Mouse (Mus musculus) urinary bladder, postnatal 10 days (tissue): ENCODE data around the gene Supt20.
A peak's percentile ranks its signal among the peaks of the same experiment; 100 is the strongest.

Experiments
- DNase-seq: peaks from one replicate; pipeline ENCODE4 v3.0.0; 2022; ENCODE audit warnings: low spot score

Gene Supt20

DNA sequence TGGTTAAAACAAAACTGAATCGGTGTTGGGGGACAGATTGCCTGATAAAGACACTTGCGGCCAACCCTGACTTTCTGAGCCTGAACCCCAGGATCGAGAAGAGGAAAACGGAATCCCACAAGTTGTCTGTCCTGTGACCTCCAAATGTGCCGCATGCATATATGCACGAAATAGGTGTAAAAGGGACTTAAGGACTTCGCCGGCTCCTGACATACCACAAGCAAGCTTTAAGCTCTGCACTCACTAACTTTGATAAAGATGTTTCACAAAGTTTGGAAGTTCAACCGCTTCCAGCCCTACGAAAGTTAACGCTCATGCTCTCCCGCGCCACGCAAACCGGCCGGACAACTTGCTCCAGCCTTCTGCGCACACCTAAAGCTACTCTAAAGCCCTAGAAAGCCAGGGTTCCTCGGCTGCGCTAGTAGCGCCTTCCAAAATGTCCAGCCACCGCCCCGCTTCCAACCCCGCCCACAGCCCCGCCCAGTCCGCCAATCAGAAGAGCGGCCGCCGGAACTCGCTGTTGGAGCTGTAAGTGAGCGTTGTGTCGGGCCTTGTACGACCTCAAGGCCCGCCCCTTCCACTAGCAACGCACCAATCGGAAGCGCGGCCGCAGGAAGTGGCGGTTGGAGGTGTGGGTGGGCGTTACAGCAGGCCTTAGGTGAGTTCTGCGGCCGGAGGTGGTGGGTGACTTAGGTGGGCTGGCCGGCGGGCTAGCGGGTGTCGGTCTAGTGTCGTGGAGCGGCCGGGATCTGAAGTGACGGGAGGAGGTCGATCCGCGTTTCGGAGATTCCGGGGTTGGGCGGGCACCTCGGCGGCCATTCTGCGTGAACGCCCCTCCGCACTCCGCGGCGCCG lies at the start of gene Supt20:
Gene Supt20, plus strand, starts transcription at position 606 of the 854 bp plus-strand sequence.
- DNase-seq = peak; percentile 64

DNA sequence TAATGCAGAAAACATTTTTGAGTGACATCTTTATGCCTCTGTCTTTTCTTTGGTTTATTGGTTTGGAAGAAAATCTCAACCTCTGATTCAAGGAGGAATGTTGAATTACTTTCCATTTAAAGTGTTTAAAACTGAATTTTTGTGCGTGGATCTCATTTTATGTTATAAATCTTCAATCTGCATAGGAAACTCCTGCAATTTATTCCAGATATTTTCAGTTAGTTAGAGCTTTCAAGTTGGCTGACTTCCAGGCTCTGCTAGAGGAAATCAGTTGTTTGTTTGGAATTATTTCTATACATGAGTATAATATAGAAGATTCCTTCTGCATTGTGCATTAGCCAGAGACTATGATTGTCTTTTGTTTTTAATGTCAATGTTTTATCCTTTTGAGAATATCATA lies 49.8 kb upstream of the Supt20 start:
- DNase-seq = no peak

DNA sequence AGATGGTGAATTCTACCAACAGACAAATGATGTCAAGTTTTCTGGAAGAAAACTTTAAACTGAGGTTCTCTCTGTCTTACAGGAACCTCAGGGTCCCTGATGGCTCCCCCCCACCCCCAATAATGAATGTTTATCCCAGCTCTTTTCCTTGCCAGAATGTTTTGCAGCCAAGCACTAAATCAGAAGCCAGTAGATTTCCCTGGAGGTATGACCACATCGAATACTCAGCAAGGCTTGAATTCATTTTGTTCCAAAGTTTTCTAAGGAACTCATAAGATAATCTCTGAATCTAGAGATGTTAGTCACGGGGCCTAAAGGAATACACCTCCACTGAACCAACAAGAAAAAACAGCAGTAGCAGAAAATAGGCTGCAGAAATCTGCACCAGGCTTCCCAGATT lies 45.0 kb upstream of the Supt20 start:
- DNase-seq = no peak

DNA sequence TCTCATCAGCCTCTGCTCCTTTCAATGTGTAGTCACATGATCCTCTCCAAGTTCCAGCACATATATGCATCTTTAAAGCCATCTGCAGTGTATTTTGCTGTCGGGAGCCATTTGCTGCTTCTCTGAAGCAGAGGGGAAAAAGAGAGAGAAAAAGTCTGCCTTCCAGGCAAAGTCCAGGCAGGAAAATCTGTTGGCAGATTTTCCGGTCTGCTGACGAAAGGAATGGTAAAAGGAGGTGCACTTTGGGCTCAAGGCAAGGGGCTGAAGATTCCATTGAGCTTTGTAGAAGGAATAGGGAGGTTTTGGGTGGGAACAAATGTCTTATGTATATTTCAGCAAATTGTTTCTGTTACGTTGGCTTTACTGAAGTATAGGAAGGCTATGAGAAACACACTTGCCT lies 41.0 kb upstream of the Supt20 start:
- no peak for DNase-seq

DNA sequence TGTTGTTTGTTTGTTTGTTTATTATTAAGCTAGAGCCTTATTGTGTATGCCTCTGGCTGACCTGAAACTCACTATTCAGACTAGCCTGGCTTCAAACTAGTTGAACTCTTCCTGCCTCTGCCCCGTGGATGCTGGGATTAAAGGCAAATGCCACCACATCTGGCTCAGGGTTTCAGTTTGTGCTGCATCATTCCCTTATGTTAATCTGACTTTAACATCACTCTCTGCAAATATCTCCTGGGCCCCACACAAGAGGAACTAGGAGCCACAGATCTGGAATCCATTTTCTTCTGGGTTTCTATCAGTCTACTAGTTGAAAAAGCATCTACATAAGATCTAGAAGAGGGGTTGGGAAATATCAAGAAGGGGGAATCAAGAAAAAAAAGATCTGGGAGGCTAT lies 38.4 kb upstream of the Supt20 start:
- no peak for DNase-seq

DNA sequence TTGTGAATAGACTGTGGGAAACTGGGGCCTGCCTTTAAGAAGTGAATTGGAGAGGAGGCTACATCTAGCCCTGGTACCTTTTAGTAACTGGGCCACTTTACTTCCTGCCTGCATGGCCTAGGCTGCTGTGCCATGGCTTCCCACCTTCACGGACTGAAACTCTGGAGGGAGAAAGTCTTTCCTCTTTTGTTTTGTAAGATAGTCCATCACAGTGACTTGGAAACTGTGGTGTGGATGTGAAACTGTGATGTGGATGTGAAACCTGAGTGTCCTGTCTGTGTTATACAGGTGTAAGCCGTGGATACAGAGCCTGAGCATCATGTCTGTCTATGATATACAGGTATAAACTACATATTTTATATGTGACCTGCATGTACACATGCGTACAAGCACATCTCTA lies 35.5 kb upstream of the Supt20 start:
- DNase-seq = no peak

DNA sequence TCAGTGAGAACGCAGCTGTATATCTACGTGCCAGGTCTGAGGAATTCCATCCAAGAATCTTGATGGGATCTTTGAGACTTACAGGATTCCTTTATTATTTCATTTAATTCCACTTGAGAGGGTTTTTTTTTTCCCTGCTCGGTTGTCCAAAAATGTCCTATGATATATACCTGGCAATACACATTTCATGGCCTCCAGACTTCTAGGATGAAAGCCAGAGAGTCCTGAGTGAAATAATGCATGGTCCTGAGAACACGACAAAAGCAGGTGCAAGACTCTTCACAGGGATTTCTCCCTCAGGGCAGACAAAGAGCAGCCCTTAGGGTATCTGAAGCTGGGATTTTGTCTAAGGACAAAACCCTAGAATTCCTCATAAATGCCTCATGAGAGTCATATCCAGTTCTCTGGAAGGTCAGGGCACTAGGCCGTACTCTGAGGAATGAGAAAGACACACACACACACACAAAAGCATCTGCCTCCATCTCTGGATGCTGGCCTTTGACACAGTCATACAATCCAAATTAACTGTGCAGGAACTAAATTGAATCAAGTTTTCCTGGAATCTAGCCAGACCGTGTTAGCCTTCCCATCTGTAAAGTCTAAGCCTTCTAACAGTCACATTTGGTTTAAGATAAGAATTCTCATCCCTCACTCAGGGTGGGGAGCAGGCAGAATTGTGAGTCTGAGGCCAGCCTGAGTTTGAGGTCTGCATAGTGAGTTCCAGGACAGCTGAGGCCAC lies 34.5 kb upstream of the Supt20 start:
- no peak for DNase-seq

DNA sequence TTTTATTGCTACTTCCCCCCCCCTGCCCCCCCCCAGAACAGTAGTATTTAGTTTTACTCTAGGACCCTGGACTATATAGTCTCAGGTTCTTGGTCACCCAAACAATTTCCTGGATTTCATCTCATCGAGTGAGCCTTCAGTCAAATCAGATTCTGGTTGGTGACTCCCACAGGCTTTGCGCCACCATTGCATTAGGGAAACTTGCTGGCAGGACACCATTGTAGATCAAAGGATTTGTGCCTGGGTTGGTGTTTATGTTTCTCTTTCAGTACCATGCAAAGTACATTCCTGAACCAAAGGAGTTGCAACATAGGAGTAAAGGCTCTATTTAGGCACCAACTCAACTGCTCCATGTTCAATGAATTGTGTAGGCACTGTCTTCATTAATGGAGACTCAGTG lies 32.9 kb upstream of the Supt20 start:
- no peak for DNase-seq

DNA sequence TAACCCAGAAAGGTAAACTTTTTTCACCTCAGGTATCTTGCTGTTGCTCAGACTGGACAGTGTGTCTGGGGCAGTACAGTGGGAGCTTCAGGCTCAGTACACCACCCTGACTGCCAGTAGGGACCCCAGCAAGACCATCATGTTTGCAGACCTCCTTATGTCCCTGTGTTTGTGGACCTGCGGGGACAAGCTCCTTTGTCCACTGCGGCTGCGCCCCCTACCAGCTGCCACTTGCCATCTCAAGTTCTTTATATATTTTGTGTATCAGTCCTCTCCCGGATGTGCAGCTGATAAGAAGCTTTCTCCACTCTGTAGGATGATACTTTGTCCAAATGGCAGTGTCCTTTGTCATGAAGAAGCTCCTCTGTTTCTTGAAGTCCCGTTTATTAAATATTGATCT lies 30.2 kb upstream of the Supt20 start:
- no peak for DNase-seq

DNA sequence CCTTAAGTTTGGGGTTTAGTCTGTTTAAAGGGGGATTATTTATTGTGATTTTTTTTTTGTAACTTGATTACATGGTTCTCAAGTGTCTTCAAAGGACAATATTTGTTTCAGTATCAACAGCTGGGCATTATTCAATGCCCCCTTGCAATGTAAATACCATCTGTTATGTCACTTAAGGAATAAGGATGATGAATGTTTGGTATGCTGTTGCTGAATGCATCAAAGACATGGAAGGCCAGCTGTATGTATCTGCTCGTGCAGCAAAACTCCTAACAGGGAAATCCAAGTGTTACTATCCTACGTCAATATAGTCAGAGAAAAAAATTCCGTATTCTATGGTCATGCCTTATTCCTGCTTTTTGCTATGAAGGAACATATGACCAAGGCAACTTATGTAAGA lies 24.5 kb upstream of the Supt20 start:
- DNase-seq = no peak

DNA sequence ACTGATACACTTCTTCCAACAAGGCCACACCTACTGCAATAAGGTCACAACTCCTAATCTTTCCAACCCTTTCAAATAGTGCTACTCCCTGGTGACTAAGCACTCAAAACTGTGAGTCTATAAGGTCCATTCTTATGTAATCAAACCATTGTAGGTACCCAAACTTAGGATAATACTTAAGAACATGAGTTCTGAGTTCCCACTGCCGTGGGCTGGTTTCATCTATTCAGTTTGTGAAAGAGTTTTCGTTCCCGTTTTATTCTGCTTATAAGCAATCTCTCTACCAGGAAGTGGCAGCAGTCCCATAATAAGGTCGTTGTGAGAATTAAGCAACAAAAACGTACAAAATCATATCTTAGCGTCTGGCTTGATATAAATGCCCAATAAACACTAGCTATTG lies 23.9 kb upstream of the Supt20 start:
- DNase-seq = no peak

DNA sequence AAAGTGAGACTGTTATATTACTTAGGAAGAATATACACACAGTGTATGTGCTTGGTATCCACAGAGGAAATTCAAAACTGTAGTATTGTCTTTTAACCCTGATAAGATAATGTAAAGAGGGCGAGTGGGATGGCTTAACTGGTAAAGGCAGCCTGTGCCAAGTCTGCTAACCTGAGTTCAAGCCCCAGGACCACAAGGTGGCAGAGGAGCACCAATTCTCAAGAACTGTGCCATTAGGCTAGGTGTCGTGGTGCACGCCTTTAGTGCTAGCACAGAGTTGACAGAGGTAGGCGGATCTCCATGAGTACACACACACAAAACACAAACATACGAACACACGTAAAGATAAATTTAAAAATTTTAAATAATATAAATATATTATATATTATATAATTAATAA lies 23.0 kb upstream of the Supt20 start:
- no peak for DNase-seq

DNA sequence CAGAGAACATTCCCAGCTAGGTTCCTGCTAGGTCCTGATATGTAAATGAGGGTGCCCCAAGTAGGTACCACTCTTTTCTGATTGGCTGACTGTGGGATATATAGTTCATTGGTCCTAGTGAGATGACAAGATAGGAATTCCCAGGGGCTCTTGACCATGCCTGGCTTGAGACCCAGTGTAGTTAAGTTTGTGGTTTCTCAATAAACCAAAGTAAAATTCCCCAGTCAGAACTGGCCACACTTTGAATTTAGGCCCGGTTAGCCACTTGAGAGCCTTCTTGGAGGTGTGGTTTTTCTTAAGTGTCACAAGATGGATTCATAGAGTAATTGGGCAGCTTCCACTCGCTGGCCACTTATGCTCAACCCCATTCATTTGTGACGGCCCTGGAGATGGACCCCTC lies 20.5 kb upstream of the Supt20 start:
- DNase-seq = no peak

DNA sequence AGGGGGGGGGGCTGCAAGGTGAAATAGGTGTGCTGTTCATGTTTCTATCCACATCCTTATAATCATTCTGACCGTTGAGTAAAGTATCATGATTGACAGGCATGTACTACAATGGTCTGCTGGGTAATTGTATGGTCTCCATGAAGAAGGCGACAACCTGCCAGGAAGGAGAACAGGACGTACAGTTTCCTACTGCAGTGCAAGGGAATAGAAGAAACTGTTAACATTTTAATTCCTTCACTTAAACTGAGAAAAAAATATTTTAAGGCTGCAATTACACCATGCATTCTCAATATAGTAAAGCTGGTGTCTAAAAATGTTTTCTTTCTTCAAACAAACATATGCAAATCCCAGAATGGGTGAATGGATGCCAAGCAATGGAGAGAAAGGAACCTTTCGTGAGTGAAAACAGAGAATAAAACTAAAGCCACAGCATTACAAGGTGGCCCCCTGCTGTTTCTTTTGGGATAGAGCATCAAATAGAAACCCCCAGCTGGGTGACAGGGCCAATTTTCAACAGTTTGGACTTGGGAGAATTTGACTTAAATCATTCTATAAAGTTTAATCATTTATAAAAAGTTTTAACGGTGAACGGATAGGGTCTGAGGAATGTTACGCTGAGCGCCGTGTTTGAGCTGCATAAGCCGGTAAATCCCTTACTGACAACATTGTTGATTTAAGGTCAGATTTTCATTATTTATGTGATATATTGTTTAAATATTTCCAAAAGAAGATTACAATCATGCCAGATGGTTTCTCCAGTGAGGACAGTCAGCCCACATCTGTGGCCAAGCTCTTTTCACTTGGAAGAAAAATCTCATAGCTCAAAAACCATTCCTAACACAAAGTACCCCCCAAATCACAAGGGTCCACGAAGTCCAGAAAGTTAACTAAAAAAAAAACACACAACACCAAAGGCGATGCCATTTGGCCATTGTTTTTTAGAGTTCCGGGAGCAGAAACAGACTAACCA lies 19.8 kb upstream of the Supt20 start:
- DNase-seq = no peak

DNA sequence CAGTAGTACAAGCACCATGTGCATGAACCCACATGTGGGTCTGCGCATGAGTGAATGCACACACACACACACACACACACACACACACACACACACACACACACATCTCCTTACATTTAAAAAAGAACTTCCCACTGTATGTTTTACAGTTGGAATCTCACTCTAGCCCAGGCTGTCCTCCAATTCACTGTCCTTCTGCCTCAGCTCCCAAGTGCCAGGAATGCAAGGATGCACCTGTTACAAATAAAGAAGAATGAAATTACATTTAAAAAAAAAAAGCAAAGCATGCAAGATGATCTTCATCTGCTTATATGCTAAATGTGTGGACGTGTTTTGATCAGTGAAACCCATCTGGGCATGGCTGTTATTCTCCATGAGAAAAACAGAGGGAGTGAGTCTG lies 15.8 kb upstream of the Supt20 start:
- no peak for DNase-seq

DNA sequence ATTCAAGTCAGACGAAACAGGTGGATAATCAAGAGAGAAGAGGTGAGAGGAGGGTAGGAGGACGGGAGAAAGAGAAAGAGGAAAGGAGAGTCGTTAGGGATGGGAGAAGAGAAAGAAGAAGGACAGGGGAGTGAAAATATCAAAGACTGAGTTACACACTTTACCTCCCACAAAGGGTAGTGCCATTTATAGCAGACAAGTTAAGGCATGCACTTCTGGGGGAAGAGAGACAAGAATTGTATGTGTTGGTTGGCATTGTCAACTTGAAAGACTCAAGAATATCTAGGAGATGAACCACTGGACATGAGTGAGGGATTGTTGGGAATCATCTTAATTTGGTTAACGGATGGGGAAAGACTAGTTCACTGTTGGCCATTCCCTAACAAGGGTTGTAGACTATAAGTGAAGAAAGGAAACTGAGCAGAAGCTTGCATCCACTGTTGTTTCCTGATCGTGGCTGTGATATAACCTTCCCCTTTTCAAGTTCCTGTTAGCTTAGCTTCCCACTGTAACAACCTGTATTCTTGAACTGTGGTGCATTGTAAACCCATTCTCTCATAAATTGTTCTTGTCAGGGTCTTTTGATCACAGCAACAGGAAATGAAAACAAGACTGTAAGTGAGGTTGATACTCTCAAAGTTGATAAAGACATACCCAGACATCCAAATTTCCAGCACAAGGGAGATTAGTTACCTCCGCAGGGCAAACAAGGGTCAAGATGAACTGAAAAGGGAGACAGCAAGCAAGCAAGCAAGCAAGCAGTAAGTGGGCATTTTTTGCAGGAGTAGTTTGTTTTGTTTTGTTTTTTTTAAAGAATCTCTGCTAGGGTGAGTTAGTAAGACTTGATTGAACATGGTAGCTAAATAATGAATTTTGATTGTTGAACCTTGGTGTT lies 11.1 kb upstream of the Supt20 start:
- DNase-seq = no peak

DNA sequence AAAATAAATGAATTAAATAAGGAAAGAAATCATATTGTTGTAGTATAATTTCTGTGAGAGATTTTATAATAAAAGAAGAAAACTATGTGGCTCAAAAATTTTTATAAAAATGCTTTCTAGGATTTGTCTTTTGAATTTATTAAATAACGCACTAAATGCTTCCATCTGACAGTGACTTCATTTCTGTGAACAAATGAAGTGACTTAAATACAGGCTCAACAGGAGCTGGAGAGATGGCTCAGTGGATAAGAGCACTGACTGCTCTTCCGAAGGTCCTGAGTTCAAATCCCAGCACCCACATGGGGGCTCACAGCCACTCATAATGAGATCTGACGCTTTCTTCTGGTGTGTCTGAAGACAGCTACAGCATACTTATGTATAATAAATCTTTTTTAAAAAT lies 7.4 kb upstream of the Supt20 start:
- no peak for DNase-seq

DNA sequence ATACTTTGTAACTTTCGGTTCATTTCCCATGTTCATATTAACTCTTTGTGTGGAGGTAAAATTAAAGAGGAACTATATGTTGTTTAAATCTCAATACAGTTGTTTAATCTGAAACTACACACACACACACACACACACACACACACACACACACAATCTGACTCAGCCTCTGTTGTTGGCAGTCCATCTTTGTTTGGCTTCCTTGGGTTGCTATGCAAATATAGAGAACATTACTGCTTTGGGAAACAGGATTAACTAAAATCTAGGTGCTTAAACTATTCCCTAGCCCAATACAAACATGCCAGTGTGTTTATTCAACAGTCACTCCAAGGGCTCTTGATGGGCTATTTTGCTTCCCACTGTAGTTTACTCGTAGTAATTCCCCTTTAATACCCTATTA lies 5.4 kb upstream of the Supt20 start:
- DNase-seq = no peak

DNA sequence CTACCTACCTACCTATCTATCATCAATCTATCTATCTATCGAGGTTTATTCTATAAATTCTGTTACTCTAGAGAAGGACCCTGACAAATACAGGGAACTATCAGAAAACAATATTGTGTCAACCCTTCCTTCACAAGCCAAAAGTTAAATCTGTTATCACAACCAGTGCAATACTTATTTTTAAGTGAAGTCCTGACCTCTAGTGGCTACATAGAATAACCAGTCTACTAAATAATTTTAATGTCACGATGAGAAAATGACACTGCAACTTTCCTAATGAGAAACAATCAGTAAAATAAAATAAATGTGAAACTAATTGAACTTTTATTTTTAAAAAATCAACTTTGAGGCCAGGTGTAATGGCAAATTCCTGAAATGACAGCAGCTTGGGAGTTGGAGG lies 3.5 kb upstream of the Supt20 start:
- DNase-seq = no peak

DNA sequence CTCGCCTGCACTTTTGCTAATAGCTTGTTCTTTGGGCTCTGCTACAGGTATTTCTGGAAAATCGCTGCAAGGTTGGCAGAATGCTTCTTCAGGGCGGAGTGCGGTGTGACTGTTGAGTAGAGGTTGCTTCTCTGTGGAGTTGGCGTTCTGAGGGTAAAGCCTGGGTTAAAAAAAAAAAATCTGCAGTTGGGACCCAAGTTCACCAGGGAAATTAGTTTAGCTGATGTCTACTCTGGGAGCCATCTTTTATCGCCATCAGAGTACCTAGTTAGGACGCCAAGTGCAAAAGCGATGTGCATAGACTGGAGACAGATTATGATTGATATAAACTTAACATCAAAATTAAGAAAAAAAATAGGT lies 429 bp downstream of the Supt20 start:
- no peak for DNase-seq

DNA sequence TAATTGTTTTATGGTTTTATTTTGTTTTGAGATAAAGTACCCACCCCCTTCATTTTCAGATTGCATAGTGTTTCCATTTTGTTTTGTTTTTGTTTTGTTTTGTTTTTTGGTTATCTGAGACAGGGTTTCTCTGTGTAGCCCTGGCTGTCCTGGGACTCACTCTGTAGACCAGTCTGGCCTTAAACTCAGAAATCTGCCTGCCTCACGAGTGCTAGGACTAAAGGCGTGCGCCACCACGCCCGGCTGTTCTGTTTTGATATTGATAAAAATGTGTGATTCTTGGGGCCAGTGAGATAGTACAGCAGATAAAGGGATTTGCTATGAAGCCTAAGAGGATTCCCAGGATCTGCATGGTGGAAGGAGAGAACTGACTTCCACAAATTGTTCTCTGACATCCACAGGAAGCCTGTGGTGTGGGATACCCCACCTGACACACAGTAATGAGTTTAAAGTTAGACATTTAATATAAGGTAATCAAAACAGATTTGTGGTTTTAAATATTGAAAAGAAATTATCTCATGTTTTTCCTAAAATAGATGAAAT lies 7.2 kb downstream of the Supt20 start:
- DNase-seq = no peak
